Mouse (Mus musculus): ENCODE measurements around the gene Olfr1410. TPM values are rescaled to one million over a fixed set of nuclear protein-coding genes. Genes with fewer than 3 reads are reported as not detected.

Gene Olfr1410
- polyA plus RNA-seq, 1 experiment from 2014 or later, result not detected

GRCm38 (mm10) chr1:92651467-92651866 lies 45.9 kb downstream of the Olfr1410 start:
- no peaks in the 10 kb centered on the region for H3K36me3 ChIP-seq (ENCODE audit: insufficient read depth, low read length)
- no peak overlapping the region for H3K27ac ChIP-seq
- H3K4me3 ChIP-seq (replicated peaks; ENCODE audit: low read depth, low read length), result no peak overlapping the region
- ATAC-seq (replicated peaks; ENCODE audit: low FRiP score, low read depth), result no peak
- H3K9me3 ChIP-seq (replicated peaks; ENCODE audit: low read length), result no peaks in the 10 kb centered on the region
- H3K27me3 ChIP-seq (ENCODE audit: insufficient read depth, low read length), result no peaks in the 10 kb centered on the region
- no peaks in the 10 kb centered on the region; the same call in 1 of the 2 replicates for H3K4me1 ChIP-seq (replicated peaks; ENCODE audit: insufficient read depth, low read length)
- TF ChIP-seq CTCF (IDR thresholded peaks at IDR 0.05; ENCODE audit: low read depth), result no peak
- H3K4me2 ChIP-seq (ENCODE audit: low read length), result no peak overlapping the region
- no peak overlapping the region for H3K9ac ChIP-seq (ENCODE audit: low read depth, low read length)
- WGBS, result 67% methylated on average over 3 of the region's 3 CpGs
- no peak for DNase-seq (ENCODE audit: low spot score)

- H3K36me3 ChIP-seq (ENCODE audit: insufficient read depth, low read length), result no peaks in the 10 kb centered on the region
- H3K4me3 ChIP-seq (replicated peaks; ENCODE audit: low read depth, low read length), result no peak overlapping the region
- no peaks in the 10 kb centered on the region; the same call in 1 of the 2 replicates for H3K4me1 ChIP-seq (replicated peaks; ENCODE audit: insufficient read depth, low read length)
- H3K9ac ChIP-seq (ENCODE audit: low read depth, low read length), result no peak overlapping the region
- no peak overlapping the region for H3K27ac ChIP-seq
- H3K27me3 ChIP-seq (ENCODE audit: insufficient read depth, low read length), result no peaks in the 10 kb centered on the region
- ATAC-seq (replicated peaks; ENCODE audit: low FRiP score, low read depth), result no peak
- no peak for TF ChIP-seq CTCF (IDR thresholded peaks at IDR 0.05; ENCODE audit: low read depth)
- 88% methylated on average over 3 of the region's 3 CpGs for WGBS
- H3K4me2 ChIP-seq (ENCODE audit: low read length), result no peak overlapping the region
- DNase-seq (ENCODE audit: low spot score), result no peak
- H3K9me3 ChIP-seq (replicated peaks; ENCODE audit: low read length), result no peaks in the 10 kb centered on the region
Measured at GRCm38 (mm10) chr1:92653179-92653578, 47.6 kb downstream of the Olfr1410 start.

GRCm38 (mm10) chr1:92654676-92655075 lies 49.1 kb downstream of the Olfr1410 start:
- Histone ChIP-seq H3K9me3 (replicated peaks; ENCODE audit: low read length) (no peaks in the 10 kb centered on the region), H3K9ac (ENCODE audit: low read depth, low read length) (no peak overlapping the region), H3K4me2 (ENCODE audit: low read length) (no peak overlapping the region), H3K4me3 (replicated peaks; ENCODE audit: low read depth, low read length) (no peak overlapping the region), H3K4me1 (replicated peaks; ENCODE audit: insufficient read depth, low read length) (no peaks in the 10 kb centered on the region), H3K27ac (no peak overlapping the region), H3K36me3 (ENCODE audit: insufficient read depth, low read length) (no peaks in the 10 kb centered on the region), H3K27me3 (ENCODE audit: insufficient read depth, low read length) (no peaks in the 10 kb centered on the region)
- no peak for TF ChIP-seq CTCF (IDR thresholded peaks at IDR 0.05; ENCODE audit: low read depth)
- DNase-seq (ENCODE audit: low spot score) (no peak), ATAC-seq (replicated peaks; ENCODE audit: low FRiP score, low read depth) (no peak)
- WGBS, result 57% methylated on average over 2 of the region's 2 CpGs

GRCm38 (mm10) chr1:92657025-92657820 lies 51.6 kb downstream of the Olfr1410 start:
- DNase-seq (ENCODE audit: low spot score), result no peak
- 38% methylated on average over 11 of the region's 11 CpGs for WGBS

GRCm38 (mm10) chr1:92659392-92659791 lies 53.8 kb downstream of the Olfr1410 start:
- Histone ChIP-seq H3K4me1 (replicated peaks; ENCODE audit: insufficient read depth, low read length) (no peaks in the 10 kb centered on the region), H3K27me3 (ENCODE audit: insufficient read depth, low read length) (no peaks in the 10 kb centered on the region), H3K36me3 (ENCODE audit: insufficient read depth, low read length) (no peaks in the 10 kb centered on the region), H3K4me3 (replicated peaks; ENCODE audit: low read depth, low read length) (no peak overlapping the region), H3K9me3 (replicated peaks; ENCODE audit: low read length) (no peaks in the 10 kb centered on the region), H3K27ac (no peak overlapping the region), H3K9ac (ENCODE audit: low read depth, low read length) (no peak overlapping the region), H3K4me2 (ENCODE audit: low read length) (no peak overlapping the region)
- DNase-seq (ENCODE audit: low spot score) (no peak), ATAC-seq (replicated peaks; ENCODE audit: low FRiP score, low read depth) (no peak)
- 51% methylated on average over 5 of the region's 5 CpGs for WGBS
- no peak for TF ChIP-seq CTCF (IDR thresholded peaks at IDR 0.05; ENCODE audit: low read depth)

More at GRCm38 (mm10) chr1:92657025-92657820, 51.6 kb downstream of the Olfr1410 start:
- H3K9ac ChIP-seq (ENCODE audit: low read depth, low read length), result no peak overlapping the region
- ATAC-seq (replicated peaks; ENCODE audit: low FRiP score, low read depth), result no peak
- H3K4me2 ChIP-seq (ENCODE audit: low read length), result no peak overlapping the region
- no peak overlapping the region for H3K4me3 ChIP-seq (replicated peaks; ENCODE audit: low read depth, low read length)
- H3K9me3 ChIP-seq (replicated peaks; ENCODE audit: low read length), result no peaks in the 10 kb centered on the region
- no peak for TF ChIP-seq CTCF (IDR thresholded peaks at IDR 0.05; ENCODE audit: low read depth)
- no peaks in the 10 kb centered on the region for H3K4me1 ChIP-seq (replicated peaks; ENCODE audit: insufficient read depth, low read length)
- H3K27me3 ChIP-seq (ENCODE audit: insufficient read depth, low read length), result no peaks in the 10 kb centered on the region
- no peaks in the 10 kb centered on the region for H3K36me3 ChIP-seq (ENCODE audit: insufficient read depth, low read length)
- H3K27ac ChIP-seq, result no peak overlapping the region

Other genes with a start within 250 kb of the Olfr1410 start
- 385 and 415 TPM in 2 replicates for gene Ndufa10, start 131.9 kb upstream of the Olfr1410 start, polyA plus RNA-seq (2015; fragmentation: Nextera tagmentation; extraction: Ambion mirVana)
- not detected in 2 replicates for gene Olfr1416, start 120.7 kb upstream of the Olfr1410 start, polyA plus RNA-seq (2015; fragmentation: Nextera tagmentation; extraction: Ambion mirVana)
- gene Olfr1415, start 109.7 kb upstream of the Olfr1410 start, polyA plus RNA-seq (2015; fragmentation: Nextera tagmentation; extraction: Ambion mirVana), result not detected in 2 replicates
- not detected in 2 replicates for gene Olfr1414, start 87.1 kb upstream of the Olfr1410 start, polyA plus RNA-seq (2015; fragmentation: Nextera tagmentation; extraction: Ambion mirVana)
- gene Olfr1413, start 34.5 kb upstream of the Olfr1410 start, polyA plus RNA-seq (2015; fragmentation: Nextera tagmentation; extraction: Ambion mirVana), result not detected in 2 replicates
- not detected in 2 replicates for gene Olfr1412, start 20.0 kb upstream of the Olfr1410 start, polyA plus RNA-seq (2015; fragmentation: Nextera tagmentation; extraction: Ambion mirVana)
- gene Olfr1411, start 11.4 kb upstream of the Olfr1410 start, polyA plus RNA-seq (2015; fragmentation: Nextera tagmentation; extraction: Ambion mirVana), result not detected in 2 replicates
- not detected in 2 replicates for gene Olfr12, start 12.0 kb downstream of the Olfr1410 start, polyA plus RNA-seq (2015; fragmentation: Nextera tagmentation; extraction: Ambion mirVana)
- gene Cops9, start 36.2 kb downstream of the Olfr1410 start, polyA plus RNA-seq (2015; fragmentation: Nextera tagmentation; extraction: Ambion mirVana), result 467 and 534 TPM in 2 replicates
- 1.0 and 1.3 TPM in 2 replicates for gene Otos, start 43.1 kb downstream of the Olfr1410 start, polyA plus RNA-seq (2015; fragmentation: Nextera tagmentation; extraction: Ambion mirVana)
- 38.7 and 39.8 TPM in 2 replicates for gene Gpc1, start 225.9 kb downstream of the Olfr1410 start, polyA plus RNA-seq (2015; fragmentation: Nextera tagmentation; extraction: Ambion mirVana)